Mouse (Mus musculus) layer of hippocampus, postnatal 14 days (tissue): ENCODE results near the gene 4930402K13Rik. TPM values are rescaled to one million over a fixed set of nuclear protein-coding genes. Genes with fewer than 3 reads are reported as not detected.
"Not testable (repeated sequence)": the region's sequence is repeated elsewhere in the genome, so short reads cannot be mapped to it uniquely, and the experiment has no call there.

Experiments used
- DNase-seq, 2 experiments: peaks; one replicate each; pipeline ENCODE4 v3.0.0; 2021 to 2022; ENCODE audit warnings: low spot score in 2 of 2, mixed read lengths in 1 of 2
- long read RNA-seq, 2 experiments: library from polyadenylated mRNA; stranded (forward); transcript quantifications; one replicate each; pipeline ENCODE4 v2.0.0; 2021
- total RNA-seq, 2 experiments: library from RNA; stranded (reverse); gene quantifications; 2 replicates each; pipeline ENCODE4 v1.2.3; 2021

Gene 4930402K13Rik
- not detected for total RNA-seq
- long read RNA-seq, experiment 1: 0 reads
- long read RNA-seq, experiment 2: 0 reads

DNA sequence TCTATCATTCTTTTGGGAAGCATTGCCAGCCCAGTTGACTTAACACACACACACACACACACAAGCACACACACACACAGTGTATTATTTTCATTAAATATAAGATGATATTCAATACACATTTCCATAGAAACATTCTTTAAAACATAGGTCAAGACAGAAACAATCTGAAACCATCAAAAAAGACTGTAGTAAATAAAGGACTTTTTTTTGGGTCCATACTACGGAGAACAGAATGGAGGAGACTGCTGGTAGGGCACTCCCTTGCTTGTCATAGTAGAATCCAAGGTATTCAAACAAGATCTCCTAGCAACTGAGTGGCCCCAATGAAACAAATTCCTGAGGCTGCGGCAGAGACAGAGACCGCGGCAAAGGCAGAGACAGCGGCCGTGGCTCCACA lies at the start of gene 4930402K13Rik:
Gene 4930402K13Rik, plus strand, starts transcription at position 301 of the 400 bp plus-strand sequence.
- no peak for DNase-seq

DNA sequence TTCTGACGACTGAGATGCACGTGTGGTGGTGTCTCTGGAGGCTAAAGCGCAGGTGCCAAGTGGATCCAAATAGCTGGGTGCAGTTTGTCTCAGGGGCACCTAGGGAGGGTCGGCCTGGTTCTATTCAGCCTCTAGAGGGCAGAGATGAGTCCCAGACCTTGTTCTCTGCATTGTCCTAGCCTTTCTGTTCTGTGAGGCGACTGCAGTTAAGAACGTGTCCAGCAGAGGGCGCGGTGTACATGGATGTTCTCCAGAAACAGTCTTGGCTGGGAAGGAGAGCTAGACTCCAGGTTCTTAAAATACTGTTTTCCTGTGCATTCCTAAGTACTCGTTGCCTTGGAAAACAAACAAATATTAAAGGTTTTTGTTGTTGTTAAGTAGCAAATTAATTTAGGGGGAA lies 43.4 kb upstream of the 4930402K13Rik start:
- peak; percentile 55 to 88 for DNase-seq

DNA sequence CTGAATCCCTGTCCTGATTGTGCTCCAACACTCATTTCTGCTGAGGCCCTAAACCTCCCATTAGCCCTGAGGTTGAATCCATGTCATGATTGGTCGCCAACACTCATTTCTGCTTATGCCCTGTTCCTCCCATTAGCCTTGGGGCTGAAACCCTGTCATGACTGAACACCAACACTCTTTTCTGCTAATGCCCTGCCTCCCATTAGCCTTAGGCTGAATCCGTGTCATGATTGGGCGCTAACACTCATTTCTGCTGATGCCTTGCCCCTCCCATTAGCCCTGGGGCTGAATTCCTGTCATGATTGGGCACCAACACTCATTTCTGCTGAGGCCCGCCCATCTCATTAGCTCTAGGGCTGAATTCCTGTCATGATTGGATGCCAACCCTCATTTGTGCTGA lies 42.3 kb upstream of the 4930402K13Rik start:
- DNase-seq: no peak

DNA sequence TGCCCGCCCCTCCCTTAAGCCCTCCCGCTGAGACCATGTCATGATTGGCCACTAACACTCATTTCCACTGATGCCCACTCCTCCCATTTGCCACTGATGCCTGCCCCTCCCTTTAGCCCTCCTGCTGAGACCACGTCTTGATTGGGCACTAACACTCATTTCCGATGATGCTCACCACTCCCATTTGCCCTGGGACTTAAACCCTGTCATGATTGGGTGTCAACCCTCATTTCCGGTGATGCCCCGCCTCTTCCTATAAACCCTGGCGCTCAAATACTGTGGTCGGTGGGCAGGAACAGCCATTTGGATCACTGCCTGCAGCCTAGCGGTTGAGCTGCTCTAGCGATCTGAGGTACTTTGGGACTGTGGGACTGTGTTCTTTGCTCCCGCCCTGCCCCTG lies 41.6 kb upstream of the 4930402K13Rik start, which contains the start of gene Fthl17f:
Gene Fthl17f, plus strand, starts transcription at position 301 of the 400 bp plus-strand sequence.
- DNase-seq: not testable (repeated sequence)

- peak; percentile 47 to 72 for DNase-seq
Measured at GRCm38 (mm10) chrX:9077699-9078098, 26.7 kb upstream of the 4930402K13Rik start.

DNA sequence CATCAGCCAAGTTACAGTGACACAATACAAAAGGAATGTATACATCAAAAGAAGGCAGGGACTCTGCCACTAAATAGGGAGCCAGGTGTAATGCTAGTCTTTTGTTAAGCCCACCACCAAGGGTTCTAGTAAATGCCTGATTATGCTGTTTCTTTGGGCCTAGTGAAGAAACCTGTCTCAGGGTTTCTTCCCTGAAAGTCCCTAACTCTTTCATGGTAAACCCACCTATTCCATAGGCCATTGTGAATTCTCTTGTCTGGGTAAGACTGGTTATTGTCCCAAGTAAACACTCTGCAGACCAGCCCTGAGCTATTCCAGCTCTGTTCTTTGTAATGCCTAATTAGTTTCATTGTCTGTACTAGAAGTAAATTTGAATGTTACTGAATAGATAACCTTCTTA lies 9.3 kb upstream of the 4930402K13Rik start:
- not testable (repeated sequence) for DNase-seq

GRCm38 (mm10) chrX:9110381-9110780 lies 6.0 kb downstream of the 4930402K13Rik start:
- DNase-seq: no peak

- no peak for DNase-seq
Measured at GRCm38 (mm10) chrX:9124928-9125327, 20.6 kb downstream of the 4930402K13Rik start.

DNA sequence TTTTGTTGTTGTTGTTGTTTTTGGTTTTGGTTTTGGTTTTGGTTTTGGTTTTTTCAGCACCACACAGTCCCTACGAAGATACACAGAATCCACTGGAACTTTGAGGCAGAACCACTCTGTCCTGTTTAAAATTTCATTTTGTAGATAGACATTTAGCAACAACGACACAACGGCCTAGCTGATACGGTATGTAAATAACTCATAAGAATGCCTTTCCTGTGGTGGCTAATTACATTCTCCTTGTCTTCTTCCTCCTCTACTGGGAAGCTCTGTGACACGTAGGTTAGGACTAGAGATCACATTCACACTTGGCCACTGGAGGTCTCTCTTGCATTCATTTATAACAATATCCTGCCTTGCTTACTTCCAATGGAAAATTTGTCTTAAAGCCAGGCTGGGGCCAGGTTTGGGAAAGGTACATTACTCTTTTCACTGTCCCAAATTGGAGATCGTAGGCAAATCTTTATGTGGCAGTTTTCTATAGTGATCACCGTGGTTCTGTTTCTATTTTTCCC lies 24.0 kb downstream of the 4930402K13Rik start:
- peak; percentile 4 to 38 for DNase-seq

DNA sequence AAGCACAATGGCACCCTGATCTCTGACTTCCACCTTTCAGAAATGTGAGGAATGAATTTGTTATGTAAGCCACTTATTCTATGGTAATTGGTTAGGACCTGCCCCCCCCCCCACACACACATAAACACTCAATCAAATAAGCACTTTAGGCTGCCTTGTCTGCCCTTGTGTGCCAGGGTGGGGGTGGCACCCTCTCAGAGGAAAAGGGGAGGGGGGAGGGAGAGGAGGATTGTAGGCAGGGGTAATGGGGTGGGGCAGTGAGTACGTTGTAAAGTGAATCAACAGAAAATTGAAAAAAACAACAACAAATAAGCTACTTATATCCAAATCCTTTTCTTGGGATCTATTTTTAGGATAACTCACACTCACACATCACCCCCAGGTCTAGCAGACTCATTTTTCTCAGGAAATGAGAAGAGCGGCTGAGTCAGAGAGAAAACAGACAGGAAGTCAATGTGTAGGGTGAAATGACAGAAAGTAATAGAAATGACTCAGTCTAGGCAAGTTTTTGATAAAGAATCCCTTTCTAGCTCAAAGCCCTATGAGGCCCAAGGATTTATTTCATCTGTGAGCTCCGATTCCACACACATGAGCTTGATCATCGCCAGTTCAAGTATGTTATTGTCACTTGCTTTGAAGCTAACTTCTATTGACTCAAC lies 35.1 kb downstream of the 4930402K13Rik start:
- DNase-seq: no peak

DNA sequence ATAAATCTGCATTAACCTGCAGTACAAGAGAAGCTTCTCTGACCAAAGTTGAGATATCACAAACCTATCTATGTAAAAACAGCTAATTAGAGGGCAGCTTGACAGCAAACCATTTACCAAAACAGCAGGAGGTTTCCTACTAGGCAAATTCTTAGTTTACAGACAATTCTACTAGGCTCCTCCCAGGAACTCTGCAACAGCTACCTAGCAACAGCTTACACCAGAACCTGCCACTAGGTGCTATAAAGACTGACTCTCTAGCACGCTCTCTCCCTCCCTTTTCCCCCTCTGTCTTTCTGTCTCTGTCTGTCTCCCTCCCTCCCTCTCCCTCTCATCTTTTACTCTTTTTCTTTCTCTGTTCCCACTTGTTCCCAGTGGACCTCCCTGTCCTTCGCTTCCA lies 38.3 kb downstream of the 4930402K13Rik start:
- no peak for DNase-seq

Other genes with a start within 250 kb of the 4930402K13Rik start
- gene Gm5751, start 230.3 kb upstream of the 4930402K13Rik start, total RNA-seq: not detected
- gene B630019K06Rik, start 212.2 kb upstream of the 4930402K13Rik start, total RNA-seq: 10 to 100 TPM; 28.5 to 30.2 TPM
- gene Fthl17b, start 141.6 kb upstream of the 4930402K13Rik start, total RNA-seq: not detected
- gene Fthl17c, start 128.0 kb upstream of the 4930402K13Rik start, total RNA-seq: not detected
- not detected for gene Fthl17d, start 117.8 kb upstream of the 4930402K13Rik start, total RNA-seq
- not detected for gene Fthl17e, start 71.1 kb upstream of the 4930402K13Rik start, total RNA-seq
- gene Fthl17f, start 41.5 kb upstream of the 4930402K13Rik start, total RNA-seq: not detected
- gene Lancl3, start 95.3 kb downstream of the 4930402K13Rik start, total RNA-seq: 1 to 10 TPM; 3.7 to 4.7 TPM
- not detected for gene Gm14862, start 152.3 kb downstream of the 4930402K13Rik start, total RNA-seq
- 10 to 100 TPM in 1 of 2 experiments, 1 to 10 TPM in 1; 8.4 to 11.9 TPM for gene Xk, start 168.2 kb downstream of the 4930402K13Rik start, total RNA-seq
- 1 to 10 TPM in 1 of 2 experiments, not detected in 1; 1.4 TPM for gene H2al1m, start 179.2 kb downstream of the 4930402K13Rik start, total RNA-seq
- gene H2al1k, start 246.1 kb downstream of the 4930402K13Rik start, total RNA-seq: 1 to 10 TPM in 1 of 2 experiments, not detected in 1; 1.5 TPM